Mouse (Mus musculus): ENCODE data around the gene Lpcat2b. TPM values are rescaled to one million over a fixed set of nuclear protein-coding genes. Genes with fewer than 3 reads are reported as not detected.

The Lpcat2b gene
- polyA plus RNA-seq, 1 experiment from 2014 or later = not detected

- no peak for TF ChIP-seq EP300 (optimal IDR thresholded peaks at IDR 0.05)
- Histone ChIP-seq H3K36me3 (ENCODE audit: control insufficient read depth, insufficient read depth, low read length) (no peaks in the 10 kb centered on the region), H3K9me3 (ENCODE audit: control insufficient read depth, low read length) (no peaks in the 10 kb centered on the region), H3K27ac (replicated peaks) (peak overlapping the region; percentile 56; the same call in 1 of the 2 replicates), H3K4me1 (replicated peaks; ENCODE audit: control insufficient read depth, insufficient read depth) (no peaks in the 10 kb centered on the region), H3K4me3 (ENCODE audit: low read depth, low read length) (peak overlapping the region; percentile 48), H3K9ac (ENCODE audit: low read length) (peak overlapping the region; percentile 70), H3K4me2 (replicated peaks; ENCODE audit: low read depth) (peak overlapping the region; percentile 76), H3K27me3 (ENCODE audit: control insufficient read depth, insufficient read depth, low read length) (no peaks in the 10 kb centered on the region; the same call in 1 of the 2 replicates)
- DNase-seq (ENCODE audit: low spot score) = peak; percentile 54
- peak; percentile 72 for ATAC-seq (ENCODE audit: low FRiP score, low TSS enrichment)
- under 1% methylated on average over 65 of the region's 80 CpGs for WGBS
Observed at GRCm38 (mm10) chr5:107403011-107403946, 28.1 kb upstream of the Lpcat2b start.

- Histone ChIP-seq H3K27ac (replicated peaks) (peak overlapping the region; percentile 56; the same call in 1 of the 2 replicates), H3K9ac (ENCODE audit: low read length) (peak overlapping the region; percentile 70), H3K4me1 (replicated peaks; ENCODE audit: control insufficient read depth, insufficient read depth) (no peaks in the 10 kb centered on the region), H3K27me3 (ENCODE audit: control insufficient read depth, insufficient read depth, low read length) (no peaks in the 10 kb centered on the region; the same call in 1 of the 2 replicates), H3K4me3 (ENCODE audit: low read depth, low read length) (peak overlapping the region; percentile 48), H3K9me3 (ENCODE audit: control insufficient read depth, low read length) (no peaks in the 10 kb centered on the region), H3K36me3 (ENCODE audit: control insufficient read depth, insufficient read depth, low read length) (no peaks in the 10 kb centered on the region), H3K4me2 (replicated peaks; ENCODE audit: low read depth) (peak overlapping the region; percentile 76)
- DNase-seq (ENCODE audit: low spot score) (no peak), ATAC-seq (ENCODE audit: low FRiP score, low TSS enrichment) (peak; percentile 64; the same call in 1 of the 2 replicates)
- TF ChIP-seq EP300 (optimal IDR thresholded peaks at IDR 0.05) = no peak
- TF ChIP-seq CTCF (IDR thresholded peaks at IDR 0.05; ENCODE audit: low read depth) = no peak
- WGBS = 26% methylated on average over 12 of the region's 12 CpGs
Observed at GRCm38 (mm10) chr5:107403947-107404684, 27.2 kb upstream of the Lpcat2b start.

GRCm38 (mm10) chr5:107405361-107405760, 26.0 kb upstream of the Lpcat2b start:
- no peak for ATAC-seq (ENCODE audit: low FRiP score, low TSS enrichment)

GRCm38 (mm10) chr5:107410305-107410704, 21.0 kb upstream of the Lpcat2b start:
- no peaks in the 10 kb centered on the region for H3K36me3 ChIP-seq (ENCODE audit: control insufficient read depth, insufficient read depth, low read length)
- no peaks in the 10 kb centered on the region; the same call in 1 of the 2 replicates for H3K4me1 ChIP-seq (replicated peaks; ENCODE audit: control insufficient read depth, insufficient read depth)
- WGBS = 88% methylated on average over 1 of the region's 1 CpGs
- no peak for DNase-seq (ENCODE audit: low spot score)
- no peak overlapping the region for H3K4me3 ChIP-seq (ENCODE audit: low read depth, low read length)
- TF ChIP-seq CTCF (IDR thresholded peaks at IDR 0.05; ENCODE audit: low read depth) (no peak), EP300 (optimal IDR thresholded peaks at IDR 0.05) (no peak)
- H3K27me3 ChIP-seq (ENCODE audit: control insufficient read depth, insufficient read depth, low read length) = no peaks in the 10 kb centered on the region
- ATAC-seq (ENCODE audit: low FRiP score, low TSS enrichment) = peak; percentile 36; the same call in 1 of the 2 replicates
- H3K9me3 ChIP-seq (ENCODE audit: control insufficient read depth, low read length) = no peaks in the 10 kb centered on the region
- no peak overlapping the region for H3K4me2 ChIP-seq (replicated peaks; ENCODE audit: low read depth)
- H3K27ac ChIP-seq (replicated peaks) = no peak overlapping the region
- H3K9ac ChIP-seq (ENCODE audit: low read length) = no peak overlapping the region

More at GRCm38 (mm10) chr5:107405361-107405760, 26.0 kb upstream of the Lpcat2b start:
- 82% methylated on average over 4 of the region's 4 CpGs for WGBS
- no peak for TF ChIP-seq EP300 (optimal IDR thresholded peaks at IDR 0.05)
- no peak for TF ChIP-seq CTCF (IDR thresholded peaks at IDR 0.05; ENCODE audit: low read depth)
- H3K4me1 ChIP-seq (replicated peaks; ENCODE audit: control insufficient read depth, insufficient read depth) = no peaks in the 10 kb centered on the region; the same call in 1 of the 2 replicates
- H3K27me3 ChIP-seq (ENCODE audit: control insufficient read depth, insufficient read depth, low read length) = no peaks in the 10 kb centered on the region; the same call in 1 of the 2 replicates
- H3K9ac ChIP-seq (ENCODE audit: low read length) = no peak overlapping the region
- no peak for DNase-seq (ENCODE audit: low spot score)
- H3K4me2 ChIP-seq (replicated peaks; ENCODE audit: low read depth) = no peak overlapping the region
- no peak overlapping the region for H3K27ac ChIP-seq (replicated peaks)
- H3K36me3 ChIP-seq (ENCODE audit: control insufficient read depth, insufficient read depth, low read length) = no peaks in the 10 kb centered on the region
- no peaks in the 10 kb centered on the region for H3K9me3 ChIP-seq (ENCODE audit: control insufficient read depth, low read length)
- no peak overlapping the region for H3K4me3 ChIP-seq (ENCODE audit: low read depth, low read length)

- Histone ChIP-seq H3K36me3 (ENCODE audit: control insufficient read depth, insufficient read depth, low read length) (no peaks in the 10 kb centered on the region), H3K4me1 (replicated peaks; ENCODE audit: control insufficient read depth, insufficient read depth) (no peaks in the 10 kb centered on the region; the same call in 1 of the 2 replicates), H3K27ac (replicated peaks) (no peak overlapping the region), H3K4me3 (ENCODE audit: low read depth, low read length) (no peak overlapping the region), H3K9me3 (ENCODE audit: control insufficient read depth, low read length) (no peaks in the 10 kb centered on the region), H3K9ac (ENCODE audit: low read length) (no peak overlapping the region), H3K4me2 (replicated peaks; ENCODE audit: low read depth) (no peak overlapping the region), H3K27me3 (ENCODE audit: control insufficient read depth, insufficient read depth, low read length) (no peaks in the 10 kb centered on the region)
- DNase-seq (ENCODE audit: low spot score) = no peak
- 38% methylated on average over 4 of the region's 4 CpGs for WGBS
- no peak for ATAC-seq (ENCODE audit: low FRiP score, low TSS enrichment)
- no peak for TF ChIP-seq CTCF (IDR thresholded peaks at IDR 0.05; ENCODE audit: low read depth)
- TF ChIP-seq EP300 (optimal IDR thresholded peaks at IDR 0.05) = no peak
Observed at GRCm38 (mm10) chr5:107411326-107411725, 20.0 kb upstream of the Lpcat2b start.

All from stomach, postnatal 0 days (tissue).